Mouse (Mus musculus): ENCODE measurements around the gene Wdr92.

DNA sequence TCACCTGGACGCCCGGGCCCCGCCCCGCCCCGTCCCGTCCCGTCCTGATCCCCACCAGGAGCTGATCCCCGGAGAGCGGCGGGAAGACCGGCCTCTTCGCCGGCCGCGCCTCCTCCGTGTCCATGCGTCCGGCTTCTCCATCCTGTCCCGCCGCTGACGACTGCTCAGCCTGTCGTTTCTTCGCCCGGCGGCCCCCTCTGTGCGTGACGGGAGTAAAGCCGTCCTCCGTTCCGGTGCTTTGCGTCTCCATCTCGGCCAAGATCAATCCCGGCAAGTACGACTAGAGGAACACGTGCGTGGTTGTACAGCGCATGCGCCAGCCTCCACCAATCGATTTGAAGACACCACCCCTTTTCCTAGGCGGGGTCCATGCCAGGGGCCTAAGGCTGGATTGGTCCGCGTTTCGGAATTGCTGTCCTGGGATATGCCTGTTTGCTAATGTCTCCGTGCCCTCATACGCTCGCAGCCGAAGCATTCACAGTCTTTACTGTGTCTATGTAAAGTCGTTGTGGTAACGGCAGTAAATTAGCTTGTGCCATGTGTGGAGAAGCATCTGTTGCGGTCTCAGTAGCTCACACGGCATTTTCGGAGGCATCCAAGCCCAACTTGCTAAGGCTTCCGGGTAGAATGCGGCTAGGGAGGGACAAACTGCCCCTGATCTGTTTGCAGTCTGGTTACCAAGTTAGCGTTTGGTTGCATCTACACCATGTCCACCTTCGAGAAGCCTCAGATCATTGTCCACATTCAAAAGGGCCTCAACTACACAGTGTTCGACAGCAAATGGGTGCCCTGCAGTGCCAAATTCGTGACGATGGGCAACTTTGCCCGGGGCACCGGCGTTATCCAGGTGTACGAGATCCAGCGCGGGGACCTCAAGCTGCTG lies 29.6 kb downstream of the Wdr92 start, which contains the start of gene Pno1:
- TF ChIP-seq CTCF (IDR thresholded peaks at IDR 0.05; ENCODE audit: borderline replicate concordance, extremely low read depth, insufficient read depth, insufficient read length) (no peak), POLR2A (IDR thresholded peaks at IDR 0.05; ENCODE audit: borderline replicate concordance, extremely low read depth, insufficient read depth, insufficient read length, poor library complexity, severe bottlenecking) (0 out of 2 replicates have a peak, but pooled peaks have one; percentile 27)
